Mouse (Mus musculus) neural tube, embryonic 15.5 days (tissue): ENCODE measurements around the gene Dcst2. TPM values are rescaled to one million over a fixed set of nuclear protein-coding genes. Genes with fewer than 3 reads are reported as not detected.
A peak's percentile ranks its signal among the peaks of the same experiment; 100 is the strongest.

ENCODE experiments used
- ATAC-seq: fragments of 200-750 bp; cut with Nextera tagmentation; 2 replicates; pipeline ENCODE4 v1.8.0; 2017; ENCODE audit warnings: mild to moderate bottlenecking, moderate TSS enrichment, moderate library complexity; ENCODE audit not compliant: low FRiP score
- H3K27ac ChIP-seq: fragments of 300-500 bp; sonication (generic); replicated peaks from 2 replicates; pipeline ENCODE4 v1.5.1; 2015; ENCODE audit warnings: mild to moderate bottlenecking, inconsistent platforms
- H3K27me3 ChIP-seq: fragments of 300-500 bp; sonication (generic); replicated peaks from 2 replicates; pipeline ENCODE4 v1.6.1; 2015; ENCODE audit warnings: inconsistent platforms
- H3K36me3 ChIP-seq: fragments of 300-500 bp; sonication (generic); 2 replicates; pipeline ENCODE4 v1.6.1; 2015; ENCODE audit warnings: inconsistent platforms
- H3K4me1 ChIP-seq: fragments of 300-500 bp; sonication (generic); 2 replicates; pipeline ENCODE4 v1.6.1; 2015; ENCODE audit warnings: inconsistent platforms
- H3K4me2 ChIP-seq: fragments of 300-500 bp; sonication (generic); 2 replicates; pipeline ENCODE4 v1.6.1; 2015; ENCODE audit warnings: inconsistent platforms, mild to moderate bottlenecking, moderate library complexity
- H3K4me3 ChIP-seq: fragments of 300-500 bp; sonication (generic); replicated peaks from 2 replicates; pipeline ENCODE4 v1.5.1; 2015; ENCODE audit warnings: mild to moderate bottlenecking, inconsistent platforms
- H3K9ac ChIP-seq: fragments of 300-500 bp; sonication (generic); replicated peaks from 2 replicates; pipeline ENCODE4 v1.6.1; 2015; ENCODE audit warnings: mild to moderate bottlenecking, inconsistent platforms
- H3K9me3 ChIP-seq: fragments of 300-500 bp; sonication (generic); replicated peaks from 2 replicates; pipeline ENCODE4 v1.6.1; 2016; ENCODE audit warnings: inconsistent platforms
- WGBS: fragments of 180-500 bp; shearing (Covaris S2); methylation state at CpG from one replicate; pipeline ENCODE4 v1.1.7; 2015; ENCODE audit warnings: mixed read lengths; 5-methylcytosine and 5-hydroxymethylcytosine counted together
- polyA plus RNA-seq: library from polyadenylated mRNA; unstranded; fragments of >200 nt; fragmentation: Nextera tagmentation; extraction: Ambion mirVana; gene quantifications from 2 replicates; pipeline ENCODE4 v1.2.1, GENCODE M21; 2015

Dcst2 gene
- polyA plus RNA-seq, 1 experiment from 2014 or later, result 0.26 TPM

GRCm38 (mm10) chr3:89320581-89321182 is 41.1 kb upstream of the Dcst2 start:
- Histone ChIP-seq H3K27me3 (no peaks in the 10 kb centered on the region), H3K4me1 (peaks cover 63% of the 10 kb centered on the region), H3K27ac (peak overlapping the region; percentile 98), H3K36me3 (no peaks in the 10 kb centered on the region), H3K4me2 (peak overlapping the region; percentile 86), H3K4me3 (peak overlapping the region; percentile 81), H3K9ac (peak overlapping the region; percentile 91), H3K9me3 (no peaks in the 10 kb centered on the region)
- ATAC-seq, result peak; percentile 60
- under 1% methylated on average over 39 of the region's 41 CpGs for WGBS

- under 1% methylated on average over 62 of the region's 66 CpGs for WGBS
- peak; percentile 48 for ATAC-seq
- no peaks in the 10 kb centered on the region for H3K27me3 ChIP-seq
- H3K27ac ChIP-seq, result peak overlapping the region; percentile 98
- H3K9ac ChIP-seq, result peak overlapping the region; percentile 91
- peaks cover 55% of the 10 kb centered on the region for H3K4me1 ChIP-seq
- H3K36me3 ChIP-seq, result no peaks in the 10 kb centered on the region
- peak overlapping the region; percentile 86 for H3K4me2 ChIP-seq
- H3K9me3 ChIP-seq, result no peaks in the 10 kb centered on the region
- peak overlapping the region; percentile 81 for H3K4me3 ChIP-seq
Observed at GRCm38 (mm10) chr3:89321183-89322130, 40.3 kb upstream of the Dcst2 start.

DNA sequence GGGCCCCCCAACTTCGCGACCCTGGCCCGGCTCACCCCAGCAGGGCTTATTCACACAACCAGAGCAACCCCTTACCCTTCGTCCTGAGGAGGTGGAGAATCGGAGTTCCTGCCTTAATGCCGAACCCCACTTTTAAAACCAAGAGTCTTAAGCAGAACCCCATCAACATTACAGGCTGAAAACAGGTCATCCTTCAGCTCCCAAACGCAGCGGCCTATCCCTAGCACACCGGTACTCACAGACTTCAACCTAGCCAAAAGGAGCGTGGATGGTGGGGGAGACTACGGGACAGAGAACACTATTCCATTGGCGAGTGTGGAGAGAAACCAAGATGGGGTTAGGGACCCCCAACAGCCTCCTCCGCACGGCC is 39.7 kb upstream of the Dcst2 start:
- peak overlapping the region; percentile 86 for H3K4me2 ChIP-seq
- H3K36me3 ChIP-seq, result no peaks in the 10 kb centered on the region
- no peaks in the 10 kb centered on the region for H3K9me3 ChIP-seq
- peak overlapping the region; percentile 81 for H3K4me3 ChIP-seq
- peak overlapping the region; percentile 91 for H3K9ac ChIP-seq
- peaks cover 52% of the 10 kb centered on the region for H3K4me1 ChIP-seq
- WGBS, result under 1% methylated on average over 14 of the region's 14 CpGs
- no peaks in the 10 kb centered on the region for H3K27me3 ChIP-seq
- peak; percentile 3; the same call in 1 of the 2 replicates for ATAC-seq
- H3K27ac ChIP-seq, result peak overlapping the region; percentile 98

DNA sequence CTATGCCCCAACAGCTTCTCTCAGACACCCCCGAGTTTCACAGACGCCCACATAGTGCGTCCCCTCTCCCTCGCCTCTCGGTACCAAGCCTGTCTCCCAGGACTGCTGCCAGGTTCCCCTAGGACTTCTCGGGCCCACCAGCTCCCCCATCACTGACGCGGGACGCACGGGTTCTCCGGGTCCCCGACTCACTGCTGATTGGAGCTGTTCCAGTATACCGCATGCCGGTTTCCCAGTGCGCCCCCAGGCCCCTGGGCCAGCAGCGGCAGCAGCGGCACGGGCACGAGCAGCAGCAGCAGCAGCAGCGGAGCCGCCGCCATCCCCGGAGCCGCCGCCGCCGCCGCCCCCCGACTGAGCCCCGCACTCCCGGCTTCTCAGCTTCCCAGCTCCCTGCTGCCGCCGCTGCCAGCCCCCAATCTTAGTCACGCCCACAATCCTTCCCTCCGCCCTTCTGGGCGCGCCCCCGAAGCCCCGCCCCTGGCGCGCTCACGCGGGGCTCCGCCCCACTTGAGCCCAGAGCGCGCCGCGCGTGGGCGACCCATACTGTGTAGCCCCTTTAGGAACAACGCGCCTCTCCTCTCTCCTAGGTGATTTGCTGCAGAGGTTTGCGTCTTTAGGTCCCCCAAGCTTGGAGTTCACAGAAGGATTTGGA is 39.1 kb upstream of the Dcst2 start, which contains the start of gene Efna3:
Efna3 (minus strand) TSS at position 452 of the 652 bp plus-strand sequence.
- H3K36me3 ChIP-seq, result no peaks in the 10 kb centered on the region
- peak within 1 kb of the TSS; percentile 86 for H3K4me2 ChIP-seq
- peaks cover 52% of the 10 kb centered on the region for H3K4me1 ChIP-seq
- H3K9me3 ChIP-seq, result no peaks in the 10 kb centered on the region
- peak within 1 kb of the TSS; percentile 91 for H3K9ac ChIP-seq
- under 1% methylated on average over 53 of the region's 53 CpGs for WGBS
- H3K27ac ChIP-seq, result peak within 1 kb of the TSS; percentile 98
- H3K27me3 ChIP-seq, result no peaks in the 10 kb centered on the region
- peak within 1 kb of the TSS; percentile 81 for H3K4me3 ChIP-seq
- peak; percentile 43 for ATAC-seq

DNA sequence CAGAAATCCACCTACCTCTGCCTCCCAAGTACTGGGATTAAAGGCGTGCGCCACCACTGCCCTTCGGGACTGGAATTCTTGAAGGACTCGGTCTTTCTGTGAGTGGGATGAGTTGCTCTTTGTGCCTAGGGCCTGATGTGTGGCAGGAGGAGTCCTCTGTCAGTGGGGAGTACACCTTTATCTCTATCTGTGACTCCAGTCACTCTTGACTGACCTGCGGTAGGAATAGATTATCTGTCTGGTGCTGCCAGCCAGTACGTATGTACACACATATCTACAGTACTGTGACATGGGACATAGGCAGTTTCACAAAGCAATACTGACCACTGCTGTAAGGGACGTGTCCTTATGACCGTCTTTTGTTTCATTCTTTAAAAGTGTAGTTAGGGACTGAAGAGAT is 35.9 kb upstream of the Dcst2 start:
- Histone ChIP-seq H3K27ac (no peak overlapping the region), H3K4me1 (peaks cover 35% of the 10 kb centered on the region), H3K36me3 (no peaks in the 10 kb centered on the region), H3K27me3 (no peaks in the 10 kb centered on the region), H3K9ac (no peak overlapping the region), H3K4me3 (no peak overlapping the region), H3K4me2 (no peak overlapping the region), H3K9me3 (no peaks in the 10 kb centered on the region)
- 93% methylated on average over 8 of the region's 8 CpGs for WGBS
- no peak for ATAC-seq

DNA sequence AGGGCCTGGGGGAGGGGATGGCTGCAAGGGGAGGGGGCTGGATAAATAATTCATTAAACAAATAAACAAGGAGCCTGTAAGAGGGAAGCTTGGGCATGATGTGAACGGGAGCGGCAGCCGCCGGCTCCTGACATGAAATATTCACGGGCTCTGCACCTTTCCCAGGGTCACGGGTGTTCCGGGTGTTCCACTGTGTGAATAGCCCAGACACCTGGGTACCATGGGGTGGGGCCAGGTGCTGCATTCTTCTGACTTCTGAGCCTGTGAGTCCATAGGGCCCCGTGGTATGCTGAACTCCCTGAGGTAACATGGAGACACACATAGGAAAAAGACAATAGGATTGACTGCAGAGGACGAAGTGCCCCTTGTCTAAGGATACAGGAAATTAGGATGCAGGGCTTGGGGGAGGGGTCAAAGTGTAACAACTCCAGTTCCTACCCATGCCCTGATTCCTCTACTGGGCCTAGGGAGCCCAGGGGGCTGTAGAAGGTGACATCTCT is 34.4 kb upstream of the Dcst2 start:
- no peak overlapping the region for H3K9ac ChIP-seq
- H3K4me3 ChIP-seq, result no peak overlapping the region
- H3K4me1 ChIP-seq, result peaks cover 34% of the 10 kb centered on the region
- 13% methylated on average over 9 of the region's 9 CpGs for WGBS
- H3K36me3 ChIP-seq, result no peaks in the 10 kb centered on the region
- ATAC-seq, result no peak
- no peak overlapping the region for H3K27ac ChIP-seq
- no peaks in the 10 kb centered on the region for H3K9me3 ChIP-seq
- no peak overlapping the region for H3K4me2 ChIP-seq
- H3K27me3 ChIP-seq, result no peaks in the 10 kb centered on the region

- WGBS, result 14% methylated on average over 4 of the region's 4 CpGs
- Histone ChIP-seq H3K4me1 (peaks cover 40% of the 10 kb centered on the region), H3K36me3 (no peaks in the 10 kb centered on the region), H3K4me3 (no peak overlapping the region), H3K4me2 (no peak overlapping the region), H3K27ac (no peak overlapping the region), H3K9ac (no peak overlapping the region), H3K9me3 (no peaks in the 10 kb centered on the region), H3K27me3 (no peaks in the 10 kb centered on the region)
- no peak for ATAC-seq
Observed at GRCm38 (mm10) chr3:89328623-89329022, 33.2 kb upstream of the Dcst2 start.

DNA sequence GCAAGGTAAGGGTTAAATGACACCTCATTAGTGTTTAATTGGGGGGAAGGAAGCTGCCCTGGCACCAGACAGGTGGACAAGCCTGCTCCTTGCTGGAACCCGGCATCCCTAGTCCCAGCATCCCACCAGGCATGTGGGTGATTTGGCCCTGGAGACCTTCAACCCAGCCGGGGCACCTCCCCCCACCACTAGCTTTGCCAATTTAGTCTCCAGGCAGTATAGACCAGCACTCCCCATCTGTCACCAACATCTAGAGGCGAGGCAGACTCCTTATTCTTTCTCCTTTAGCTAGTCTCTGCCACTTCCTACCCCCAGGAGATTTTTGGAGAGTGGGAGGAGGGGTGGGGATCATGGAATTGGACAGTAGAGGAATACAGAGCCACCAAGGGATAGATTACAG is 31.4 kb upstream of the Dcst2 start:
- no peaks in the 10 kb centered on the region for H3K36me3 ChIP-seq
- H3K4me3 ChIP-seq, result no peak overlapping the region
- no peak overlapping the region for H3K9ac ChIP-seq
- peaks cover 40% of the 10 kb centered on the region for H3K4me1 ChIP-seq
- no peak for ATAC-seq
- no peak overlapping the region for H3K4me2 ChIP-seq
- no peaks in the 10 kb centered on the region for H3K9me3 ChIP-seq
- WGBS, result 36% methylated on average over 3 of the region's 3 CpGs
- no peak overlapping the region for H3K27ac ChIP-seq
- H3K27me3 ChIP-seq, result no peaks in the 10 kb centered on the region

- H3K9ac ChIP-seq, result no peak overlapping the region
- H3K4me3 ChIP-seq, result no peak overlapping the region
- no peaks in the 10 kb centered on the region for H3K9me3 ChIP-seq
- WGBS, result 19% methylated on average over 10 of the region's 10 CpGs
- H3K27ac ChIP-seq, result no peak overlapping the region
- H3K36me3 ChIP-seq, result no peaks in the 10 kb centered on the region
- no peak overlapping the region for H3K4me2 ChIP-seq
- ATAC-seq, result no peak
- H3K4me1 ChIP-seq, result peaks cover 40% of the 10 kb centered on the region
- no peaks in the 10 kb centered on the region for H3K27me3 ChIP-seq
Observed at GRCm38 (mm10) chr3:89330948-89331347, 30.8 kb upstream of the Dcst2 start.

- ATAC-seq, result 0 out of 2 replicates have a peak, but pooled peaks have one; percentile 9
- Histone ChIP-seq H3K4me3 (no peak overlapping the region), H3K36me3 (no peaks in the 10 kb centered on the region), H3K4me2 (no peak overlapping the region), H3K27me3 (no peaks in the 10 kb centered on the region), H3K9ac (no peak overlapping the region), H3K4me1 (peaks cover 44% of the 10 kb centered on the region), H3K9me3 (no peaks in the 10 kb centered on the region), H3K27ac (no peak overlapping the region)
- 74% methylated on average over 13 of the region's 13 CpGs for WGBS
Observed at GRCm38 (mm10) chr3:89331561-89331960, 30.2 kb upstream of the Dcst2 start.

DNA sequence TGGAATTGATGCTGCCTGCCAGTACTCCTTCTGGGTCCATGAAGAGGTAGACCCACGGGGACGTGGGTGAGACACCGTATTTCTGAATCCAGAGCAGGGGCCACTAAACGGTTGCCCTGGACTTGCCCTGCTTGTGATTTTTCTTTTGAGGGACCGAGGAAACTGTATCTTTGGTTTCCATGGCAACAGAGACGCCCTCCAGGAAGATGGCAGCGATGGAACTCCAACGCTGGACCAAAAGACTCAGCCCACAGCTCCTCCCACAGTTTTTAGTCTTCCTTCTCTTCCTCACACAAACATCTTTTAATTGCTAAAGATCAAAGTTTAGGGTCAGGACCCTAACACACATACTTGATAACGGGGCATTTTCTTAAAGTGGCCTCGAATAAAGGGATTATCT is 29.8 kb upstream of the Dcst2 start:
- Histone ChIP-seq H3K9me3 (no peaks in the 10 kb centered on the region), H3K36me3 (no peaks in the 10 kb centered on the region), H3K27me3 (no peaks in the 10 kb centered on the region), H3K27ac (no peak overlapping the region), H3K9ac (no peak overlapping the region), H3K4me3 (no peak overlapping the region), H3K4me1 (peaks cover 46% of the 10 kb centered on the region), H3K4me2 (no peak overlapping the region)
- 34% methylated on average over 10 of the region's 10 CpGs for WGBS
- no peak for ATAC-seq
